Mouse (Mus musculus) intestine, embryonic 16.5 days (tissue): ENCODE measurements at regions not wholly inside any gene's neighbourhood (a gene's known extent, or its start where the extent isn't known, plus 50 kb on each side); places are given as distances from the start of the nearest gene placed in this dataset.
"Not testable (repeated sequence)": the region's sequence is repeated elsewhere in the genome, so short reads cannot be mapped to it uniquely, and the experiment has no call there.

ENCODE experiments used
- ATAC-seq: fragments of 200-750 bp; cut with Nextera tagmentation; 2 replicates; pipeline ENCODE4 v1.8.0; 2017; ENCODE audit warnings: moderate TSS enrichment, moderate library complexity
- H3K27ac ChIP-seq: fragments of 300-500 bp; sonication (generic); 2 replicates; pipeline ENCODE4 v1.5.1; 2014; ENCODE audit warnings: mild to moderate bottlenecking, low read length
- H3K27me3 ChIP-seq: fragments of 300-500 bp; sonication (generic); replicated peaks from 2 replicates; pipeline ENCODE4 v1.6.1; 2014; ENCODE audit warnings: low read length, control low read depth, mixed read lengths; ENCODE audit not compliant: control insufficient read depth, insufficient read depth
- H3K36me3 ChIP-seq: fragments of 300-500 bp; sonication (generic); 2 replicates; pipeline ENCODE4 v1.6.1; 2014; ENCODE audit warnings: low read length, control low read depth; ENCODE audit not compliant: control insufficient read depth, insufficient read depth
- H3K4me1 ChIP-seq: fragments of 300-500 bp; sonication (generic); 2 replicates; pipeline ENCODE4 v1.6.1; 2014; ENCODE audit warnings: low read length, control low read depth, mixed read lengths; ENCODE audit not compliant: control insufficient read depth, insufficient read depth
- H3K4me2 ChIP-seq: fragments of 300-500 bp; sonication (generic); 2 replicates; pipeline ENCODE4 v1.6.1; 2014; ENCODE audit warnings: low read depth, low read length, control low read depth
- H3K4me3 ChIP-seq: fragments of 300-500 bp; sonication (generic); 2 replicates; pipeline ENCODE4 v1.5.1; 2014; ENCODE audit warnings: mild to moderate bottlenecking, low read length
- H3K9ac ChIP-seq: fragments of 300-500 bp; sonication (generic); 2 replicates; pipeline ENCODE4 v1.6.1; 2014; ENCODE audit warnings: low read depth, low read length
- H3K9me3 ChIP-seq: fragments of 300-500 bp; sonication (generic); 2 replicates; pipeline ENCODE4 v1.6.1; 2016; ENCODE audit warnings: low read length, control low read depth; ENCODE audit not compliant: control insufficient read depth
- WGBS: fragments of 180-500 bp; shearing (Covaris S2); extraction: QIAGEN DNeasy Blood & Tissue Kit; methylation state at CpG from one replicate; pipeline ENCODE4 v1.1.7; 2014; 5-methylcytosine and 5-hydroxymethylcytosine counted together

GRCm38 (mm10) chr2:11044727-11045274 lies 127.1 kb upstream of the Prkcq start:
- no peak overlapping the region for H3K4me2 ChIP-seq
- ATAC-seq: no peak
- WGBS: 89% methylated on average over 3 of the region's 3 CpGs
- no peaks in the 10 kb centered on the region for H3K36me3 ChIP-seq
- no peaks in the 10 kb centered on the region for H3K9me3 ChIP-seq
- H3K27me3 ChIP-seq: no peaks in the 10 kb centered on the region
- no peak overlapping the region for H3K4me3 ChIP-seq
- no peak overlapping the region for H3K27ac ChIP-seq
- H3K4me1 ChIP-seq: no peaks in the 10 kb centered on the region
- H3K9ac ChIP-seq: no peak overlapping the region

GRCm38 (mm10) chr2:11051621-11052020 lies 120.3 kb upstream of the Prkcq start:
- no peak overlapping the region for H3K27ac ChIP-seq
- no peak overlapping the region for H3K4me3 ChIP-seq
- no peak overlapping the region for H3K4me2 ChIP-seq
- no peaks in the 10 kb centered on the region for H3K4me1 ChIP-seq
- no peak for ATAC-seq
- no peaks in the 10 kb centered on the region for H3K27me3 ChIP-seq
- WGBS: 84% methylated on average over 7 of the region's 7 CpGs
- no peak overlapping the region for H3K9ac ChIP-seq
- no peaks in the 10 kb centered on the region for H3K9me3 ChIP-seq
- H3K36me3 ChIP-seq: no peaks in the 10 kb centered on the region

- Histone ChIP-seq H3K4me3 (no peak overlapping the region), H3K27me3 (no peaks in the 10 kb centered on the region), H3K9ac (no peak overlapping the region), H3K4me2 (no peak overlapping the region), H3K4me1 (no peaks in the 10 kb centered on the region), H3K27ac (no peak overlapping the region), H3K9me3 (no peaks in the 10 kb centered on the region), H3K36me3 (no peaks in the 10 kb centered on the region)
- ATAC-seq: 0 out of 2 replicates have a peak, but pooled peaks have one; percentile 44
- WGBS: 19% methylated on average over 9 of the region's 9 CpGs
These were observed 112.0 kb upstream of the Prkcq start for GRCm38 (mm10) chr2:11059731-11060425.

GRCm38 (mm10) chr2:11067384-11067783 lies 104.5 kb upstream of the Prkcq start:
- Histone ChIP-seq H3K9ac (no peak overlapping the region), H3K36me3 (no peaks in the 10 kb centered on the region), H3K9me3 (no peaks in the 10 kb centered on the region), H3K4me2 (no peak overlapping the region), H3K4me3 (no peak overlapping the region), H3K27me3 (no peaks in the 10 kb centered on the region), H3K4me1 (no peaks in the 10 kb centered on the region), H3K27ac (no peak overlapping the region)
- ATAC-seq: no peak
- WGBS: 83% methylated on average over 4 of the region's 4 CpGs

- Histone ChIP-seq H3K9ac (no peak overlapping the region), H3K4me1 (no peaks in the 10 kb centered on the region), H3K4me3 (no peak overlapping the region), H3K9me3 (no peaks in the 10 kb centered on the region), H3K27me3 (no peaks in the 10 kb centered on the region), H3K4me2 (no peak overlapping the region), H3K36me3 (no peaks in the 10 kb centered on the region), H3K27ac (no peak overlapping the region)
- WGBS: 90% methylated on average over 3 of the region's 3 CpGs
- ATAC-seq: no peak
These were observed 88.4 kb upstream of the Prkcq start for GRCm38 (mm10) chr2:11083536-11083935.

- no peaks in the 10 kb centered on the region for H3K36me3 ChIP-seq
- H3K4me2 ChIP-seq: no peak overlapping the region
- no peaks in the 10 kb centered on the region for H3K27me3 ChIP-seq
- H3K27ac ChIP-seq: no peak overlapping the region
- H3K9me3 ChIP-seq: no peaks in the 10 kb centered on the region
- no peak overlapping the region for H3K4me3 ChIP-seq
- no peak overlapping the region for H3K9ac ChIP-seq
- H3K4me1 ChIP-seq: no peaks in the 10 kb centered on the region
- WGBS: 30% methylated on average over 1 of the region's 1 CpGs
- ATAC-seq: no peak
These were observed 84.9 kb upstream of the Prkcq start for GRCm38 (mm10) chr2:11086996-11087395.

GRCm38 (mm10) chr2:11099834-11100622 lies 71.9 kb upstream of the Prkcq start:
- 32% methylated on average over 31 of the region's 34 CpGs for WGBS
- peak overlapping the region; percentile 53 for H3K4me2 ChIP-seq
- not testable (repeated sequence) for H3K4me1 ChIP-seq, H3K36me3 ChIP-seq, H3K27ac ChIP-seq, H3K27me3 ChIP-seq, H3K9me3 ChIP-seq
- ATAC-seq: peak; percentile 44; the same call in 1 of the 2 replicates
- H3K4me3 ChIP-seq: peak overlapping the region; percentile 37
- H3K9ac ChIP-seq: 0 out of 2 replicates have a peak overlapping the region, but pooled peaks have one; percentile 30

- no peaks in the 10 kb centered on the region for H3K27me3 ChIP-seq
- ATAC-seq: no peak
- no peak overlapping the region for H3K9ac ChIP-seq
- no peaks in the 10 kb centered on the region for H3K36me3 ChIP-seq
- no peak overlapping the region for H3K27ac ChIP-seq
- H3K4me1 ChIP-seq: no peaks in the 10 kb centered on the region
- no peaks in the 10 kb centered on the region for H3K9me3 ChIP-seq
- 45% methylated on average over 8 of the region's 8 CpGs for WGBS
- H3K4me3 ChIP-seq: no peak overlapping the region
- H3K4me2 ChIP-seq: no peak overlapping the region
These were observed 58.7 kb upstream of the Prkcq start for GRCm38 (mm10) chr2:11113191-11113590.

- Histone ChIP-seq H3K36me3 (no peaks in the 10 kb centered on the region), H3K9ac (no peak overlapping the region), H3K4me1 (no peaks in the 10 kb centered on the region), H3K9me3 (no peaks in the 10 kb centered on the region), H3K4me2 (no peak overlapping the region), H3K27me3 (no peaks in the 10 kb centered on the region), H3K27ac (no peak overlapping the region), H3K4me3 (no peak overlapping the region)
- ATAC-seq: no peak
- WGBS: 80% methylated on average over 1 of the region's 1 CpGs
These were observed 53.3 kb upstream of the Prkcq start for GRCm38 (mm10) chr2:11118625-11119024.
